Mouse (Mus musculus): Measurements from ENCODE around the gene Syce3. TPM values are rescaled to one million over a fixed set of nuclear protein-coding genes. Genes with fewer than 3 reads are reported as not detected.

Syce3 gene
- total RNA-seq, 1 experiment: 4.5 TPM

DNA sequence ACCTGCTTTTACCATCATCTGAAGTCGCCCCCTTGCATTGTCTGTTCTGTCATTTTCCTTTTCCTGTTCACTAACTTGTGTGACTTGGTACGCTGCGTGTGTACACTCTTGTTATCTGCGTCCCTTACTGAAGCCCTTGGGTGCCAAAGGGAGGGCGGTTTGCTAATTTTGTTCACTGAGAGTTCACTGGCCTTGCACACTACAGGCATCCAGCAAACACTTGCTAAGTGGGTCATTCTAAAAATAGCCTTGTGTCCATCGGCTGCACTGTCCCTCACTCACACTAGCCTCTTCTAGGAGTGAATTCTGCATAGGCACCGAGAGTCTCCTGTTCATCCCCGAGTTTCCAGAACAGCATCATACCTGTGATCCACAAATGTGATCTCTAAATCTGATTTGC is 5.0 kb upstream of the Syce3 start:
- H3K36me3 ChIP-seq (ENCODE audit: control insufficient read depth, insufficient read depth, low read length, poor library complexity, severe bottlenecking): peaks cover 3% of the 10 kb centered on the region; the same call in 1 of the 2 replicates
- H3K27ac ChIP-seq (ENCODE audit: insufficient read depth, low read depth, low read length, poor library complexity, severe bottlenecking): no peak overlapping the region
- DNase-seq (ENCODE audit: low read depth, low spot score): no peak
- H3K9me3 ChIP-seq (ENCODE audit: control insufficient read depth, insufficient read depth, low read depth, low read length): no peaks in the 10 kb centered on the region
- TF ChIP-seq MAFK (IDR thresholded peaks at IDR 0.05; ENCODE audit: insufficient read depth, low read depth, low read length) (no peak), HCFC1 (IDR thresholded peaks at IDR 0.05; ENCODE audit: borderline replicate concordance, insufficient read depth, low read length) (no peak), ZNF384 (IDR thresholded peaks at IDR 0.05; ENCODE audit: low read depth, low read length) (no peak), CHD2 (IDR thresholded peaks at IDR 0.05; ENCODE audit: low read depth, low read length) (no peak), ZC3H11A (IDR thresholded peaks at IDR 0.05; ENCODE audit: borderline replicate concordance, low read depth, low read length) (no peak)
- H3K4me3 ChIP-seq (ENCODE audit: insufficient read depth in 1 of 2, low read depth in 1 of 2, low read length in 2 of 2, poor library complexity in 1 of 2, severe bottlenecking in 1 of 2): no peak overlapping the region
- H3K9ac ChIP-seq (ENCODE audit: insufficient read depth, low read depth, low read length, poor library complexity, severe bottlenecking): no peak overlapping the region
- in situ Hi-C loops (cut with MboI; ENCODE audit: low sequenced_read_pairs in 2 of 2, unreplicated experiment in 2 of 2): no loop called here
- H3K4me1 ChIP-seq (ENCODE audit: control insufficient read depth in 2 of 2, insufficient read depth in 2 of 2, low read length in 2 of 2, poor library complexity in 1 of 2): peaks cover 0 to 4% of the 10 kb centered on the region in 2 experiments; a peak in 2 of 4 replicates

- H3K36me3 ChIP-seq (ENCODE audit: control insufficient read depth, insufficient read depth, low read length, poor library complexity, severe bottlenecking): no peaks in the 10 kb centered on the region
- no peaks in the 10 kb centered on the region for H3K9me3 ChIP-seq (ENCODE audit: control insufficient read depth, insufficient read depth, low read depth, low read length)
- peaks cover 0 to 7% of the 10 kb centered on the region in 2 experiments; a peak in 1 of 4 replicates for H3K4me1 ChIP-seq (ENCODE audit: control insufficient read depth in 2 of 2, insufficient read depth in 2 of 2, low read length in 2 of 2, poor library complexity in 1 of 2)
- no peak overlapping the region; the same call in 1 of the 2 replicates for H3K27ac ChIP-seq (ENCODE audit: insufficient read depth, low read depth, low read length, poor library complexity, severe bottlenecking)
- no peak overlapping the region for H3K9ac ChIP-seq (ENCODE audit: insufficient read depth, low read depth, low read length, poor library complexity, severe bottlenecking)
- TF ChIP-seq ZC3H11A (IDR thresholded peaks at IDR 0.05; ENCODE audit: borderline replicate concordance, low read depth, low read length) (no peak), ZNF384 (IDR thresholded peaks at IDR 0.05; ENCODE audit: low read depth, low read length) (no peak), MAFK (IDR thresholded peaks at IDR 0.05; ENCODE audit: insufficient read depth, low read depth, low read length) (no peak), CHD2 (IDR thresholded peaks at IDR 0.05; ENCODE audit: low read depth, low read length) (no peak), HCFC1 (IDR thresholded peaks at IDR 0.05; ENCODE audit: borderline replicate concordance, insufficient read depth, low read length) (no peak)
- no peak overlapping the region for H3K4me3 ChIP-seq (ENCODE audit: insufficient read depth in 1 of 2, low read depth in 1 of 2, low read length in 2 of 2, poor library complexity in 1 of 2, severe bottlenecking in 1 of 2)
- in situ Hi-C loops (cut with MboI; ENCODE audit: low sequenced_read_pairs in 2 of 2, unreplicated experiment in 2 of 2): no loop called here
- no peak for DNase-seq (ENCODE audit: low read depth, low spot score)
Measured at GRCm38 (mm10) chr15:89406691-89407090, 3.6 kb downstream of the Syce3 start.

DNA sequence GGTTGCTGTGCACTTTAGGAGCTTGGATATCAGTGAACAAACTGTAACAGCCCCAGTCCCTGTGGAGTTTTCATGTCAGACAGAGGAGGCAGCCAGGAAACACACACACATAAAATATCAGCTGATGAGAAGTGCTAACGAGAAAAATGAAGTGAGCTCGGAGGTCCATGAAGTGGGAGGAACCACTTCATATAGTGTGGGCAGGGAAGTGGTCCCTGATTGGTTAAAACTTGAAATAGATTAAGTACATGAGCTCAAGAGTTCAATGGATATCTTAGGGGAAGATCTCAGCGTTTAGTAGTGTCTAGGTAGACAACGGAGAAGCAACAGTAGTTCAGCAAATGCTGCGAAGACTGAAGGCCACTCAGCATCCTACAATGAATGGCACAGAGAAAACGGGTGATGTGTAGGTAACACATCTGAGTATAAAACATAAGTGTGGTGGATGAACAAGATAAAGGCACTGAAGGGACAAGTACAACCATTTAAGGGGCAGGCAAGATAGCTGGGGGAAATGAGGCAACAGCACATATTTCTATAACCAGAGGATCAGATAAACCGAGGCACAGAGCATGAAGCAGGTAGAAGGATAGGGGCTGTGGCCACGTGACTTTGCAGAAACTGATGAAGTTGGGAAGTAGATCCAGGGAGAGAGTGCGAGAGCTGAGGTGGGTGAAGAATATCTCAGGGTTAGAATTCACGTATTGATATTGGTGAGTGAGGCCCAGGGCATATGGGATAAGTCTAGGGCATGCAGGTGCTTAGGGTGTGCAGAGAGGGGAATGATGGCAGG is 5.3 kb downstream of the Syce3 start:
- Histone ChIP-seq H3K4me3 (ENCODE audit: insufficient read depth in 1 of 2, low read depth in 1 of 2, low read length in 2 of 2, poor library complexity in 1 of 2, severe bottlenecking in 1 of 2) (no peak overlapping the region), H3K4me1 (ENCODE audit: control insufficient read depth in 2 of 2, insufficient read depth in 2 of 2, low read length in 2 of 2, poor library complexity in 1 of 2) (peaks cover 0 to 8% of the 10 kb centered on the region in 2 experiments; a peak in 1 of 4 replicates), H3K9me3 (ENCODE audit: control insufficient read depth, insufficient read depth, low read depth, low read length) (no peaks in the 10 kb centered on the region), H3K9ac (ENCODE audit: insufficient read depth, low read depth, low read length, poor library complexity, severe bottlenecking) (no peak overlapping the region), H3K27ac (ENCODE audit: insufficient read depth, low read depth, low read length, poor library complexity, severe bottlenecking) (no peak overlapping the region), H3K36me3 (ENCODE audit: control insufficient read depth, insufficient read depth, low read length, poor library complexity, severe bottlenecking) (no peaks in the 10 kb centered on the region)
- TF ChIP-seq CHD2 (IDR thresholded peaks at IDR 0.05; ENCODE audit: low read depth, low read length) (no peak), HCFC1 (IDR thresholded peaks at IDR 0.05; ENCODE audit: borderline replicate concordance, insufficient read depth, low read length) (no peak), ZNF384 (IDR thresholded peaks at IDR 0.05; ENCODE audit: low read depth, low read length) (no peak), ZC3H11A (IDR thresholded peaks at IDR 0.05; ENCODE audit: borderline replicate concordance, low read depth, low read length) (no peak), MAFK (IDR thresholded peaks at IDR 0.05; ENCODE audit: insufficient read depth, low read depth, low read length) (no peak)
- no peak for DNase-seq (ENCODE audit: low read depth, low spot score)
- in situ Hi-C loops (cut with MboI; ENCODE audit: low sequenced_read_pairs in 2 of 2, unreplicated experiment in 2 of 2): no loop called here

- no peak for TF ChIP-seq ZNF384 (IDR thresholded peaks at IDR 0.05; ENCODE audit: low read depth, low read length)
- TF ChIP-seq HCFC1 (IDR thresholded peaks at IDR 0.05; ENCODE audit: borderline replicate concordance, insufficient read depth, low read length): no peak
- TF ChIP-seq ZC3H11A (IDR thresholded peaks at IDR 0.05; ENCODE audit: borderline replicate concordance, low read depth, low read length): no peak
- TF ChIP-seq CHD2 (IDR thresholded peaks at IDR 0.05; ENCODE audit: low read depth, low read length): no peak
- no peak for TF ChIP-seq MAFK (IDR thresholded peaks at IDR 0.05; ENCODE audit: insufficient read depth, low read depth, low read length)
- no peak for DNase-seq (ENCODE audit: low read depth, low spot score)
- H3K9ac ChIP-seq (ENCODE audit: insufficient read depth, low read depth, low read length, poor library complexity, severe bottlenecking): no peak overlapping the region
- no peaks in the 10 kb centered on the region for H3K36me3 ChIP-seq (ENCODE audit: control insufficient read depth, insufficient read depth, low read length, poor library complexity, severe bottlenecking)
- H3K4me1 ChIP-seq (ENCODE audit: control insufficient read depth in 2 of 2, insufficient read depth in 2 of 2, low read length in 2 of 2, poor library complexity in 1 of 2): peaks cover 0 to 10% of the 10 kb centered on the region in 2 experiments; a peak in 1 of 4 replicates
- no peak overlapping the region for H3K4me3 ChIP-seq (ENCODE audit: insufficient read depth in 1 of 2, low read depth in 1 of 2, low read length in 2 of 2, poor library complexity in 1 of 2, severe bottlenecking in 1 of 2)
- in situ Hi-C loops (cut with MboI; ENCODE audit: low sequenced_read_pairs in 2 of 2, unreplicated experiment in 2 of 2): no loop called here
- no peak overlapping the region for H3K27ac ChIP-seq (ENCODE audit: insufficient read depth, low read depth, low read length, poor library complexity, severe bottlenecking)
- H3K9me3 ChIP-seq (ENCODE audit: control insufficient read depth, insufficient read depth, low read depth, low read length): no peaks in the 10 kb centered on the region
Measured at GRCm38 (mm10) chr15:89402471-89402870, 7.8 kb downstream of the Syce3 start.

All from ES-E14 (cell line).